Mouse (Mus musculus): ENCODE data around the gene Adcy9. TPM values are rescaled to one million over a fixed set of nuclear protein-coding genes. Genes with fewer than 3 reads are reported as not detected.

The Adcy9 gene
- total and polyA plus RNA-seq, 3 experiments = 1.1 to 3.1 (median 1.2) TPM

DNA sequence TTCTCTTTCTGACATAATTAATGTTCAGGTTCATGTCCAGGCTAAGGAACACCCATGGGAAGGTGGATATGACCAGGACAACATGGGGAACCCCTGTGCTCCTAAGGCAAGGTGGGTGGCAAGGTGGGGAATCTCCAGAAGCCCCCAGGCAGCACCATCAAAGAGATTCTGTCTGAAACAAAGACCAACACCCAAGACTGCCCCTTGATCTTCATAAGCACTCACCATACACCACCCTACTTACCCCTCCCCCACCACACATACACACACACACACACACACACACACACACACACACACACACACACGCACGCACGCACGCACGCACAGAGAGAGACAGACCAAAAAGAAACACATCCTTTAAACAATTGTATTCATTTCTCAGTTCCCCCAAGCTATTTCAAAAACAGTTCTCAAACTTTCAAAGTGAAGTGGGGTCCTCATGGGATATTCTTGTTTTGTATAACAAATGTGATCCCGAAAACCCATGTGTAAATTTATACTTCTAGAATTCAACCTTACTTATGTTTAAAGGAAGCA lies 14.2 kb downstream of the Adcy9 start (continued):
- TF ChIP-seq ZNF384 (IDR thresholded peaks at IDR 0.05; ENCODE audit: low read depth, low read length) (no peak), USF1 (IDR thresholded peaks at IDR 0.05; ENCODE audit: low read depth, low read length) (no peak), BHLHE40 (IDR thresholded peaks at IDR 0.05; ENCODE audit: low read depth, low read length) (peak; percentile 65; the same call in 1 of the 2 replicates), RAD21 (IDR thresholded peaks at IDR 0.05; ENCODE audit: low read depth, low read length) (no peak), JUN (IDR thresholded peaks at IDR 0.05; ENCODE audit: insufficient read depth, low read depth, low read length) (no peak), CHD1 (IDR thresholded peaks at IDR 0.05; ENCODE audit: low read depth, low read length) (no peak), IRF4 (IDR thresholded peaks at IDR 0.05; ENCODE audit: low read depth, low read length) (0 out of 2 replicates have a peak, but pooled peaks have one; percentile 52), NRF1 (IDR thresholded peaks at IDR 0.05; ENCODE audit: low read depth, low read length) (no peak), TCF12 (IDR thresholded peaks at IDR 0.05; ENCODE audit: low read depth, low read length) (no peak)

DNA sequence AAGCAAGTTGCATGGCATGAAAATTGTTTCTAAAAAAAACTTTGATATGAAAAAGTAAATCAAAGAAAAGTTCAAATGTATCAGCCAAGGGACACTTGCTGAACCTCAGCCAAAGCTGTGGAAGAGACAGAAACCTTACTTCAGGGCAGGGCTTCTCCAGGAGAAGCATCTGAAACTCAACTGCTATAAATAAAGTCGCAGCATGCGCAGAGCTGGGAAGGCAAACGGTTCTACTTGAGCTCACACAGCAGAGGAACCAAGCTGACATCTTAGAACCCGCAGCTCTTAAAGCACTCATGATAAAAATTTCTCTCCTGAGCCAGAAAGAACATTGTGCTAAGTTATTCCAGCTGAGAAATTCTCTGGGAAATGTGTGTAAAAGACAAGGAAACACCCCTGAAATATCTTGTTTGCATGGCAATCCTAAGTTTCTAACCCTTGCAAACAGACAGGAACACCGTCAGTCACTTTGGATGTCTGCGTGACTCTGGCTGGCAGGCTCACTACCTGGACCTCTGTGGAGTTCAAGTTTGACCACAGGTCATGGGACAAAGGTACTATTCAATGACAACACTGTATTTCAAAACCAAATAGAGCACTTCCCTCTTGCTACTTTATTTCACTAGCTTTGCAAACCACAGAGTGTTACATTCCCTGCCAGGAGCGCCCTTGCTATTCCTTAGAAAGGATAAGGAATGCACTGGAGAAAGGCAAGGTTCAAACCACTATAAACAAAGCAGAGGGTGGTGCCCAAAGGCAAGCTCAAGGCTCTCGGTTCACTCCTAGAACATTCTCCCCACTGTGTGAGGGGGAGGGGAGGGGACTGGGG lies 15.2 kb downstream of the Adcy9 start:
- dilution Hi-C loops (cut with MboI; ENCODE audit: extremely low pct_ligation_motif_present, extremely low pct_unique_long_range_greater_than_20kb, low sequenced_read_pairs) (no loop called here), in situ Hi-C loops (cut with MboI; ENCODE audit: low pct_ligation_motif_present, low pct_unique_long_range_greater_than_20kb, low sequenced_read_pairs) (no loop called here)
- Histone ChIP-seq H3K4me3 (replicated peaks in 1 of 3; ENCODE audit: low read depth in 2 of 3, low read length in 2 of 3, poor library complexity in 1 of 3) (no peak overlapping the region), H3K4me1 (ENCODE audit: control insufficient read depth in 1 of 2, insufficient read depth in 2 of 2) (peaks cover 13 to 57% of the 10 kb centered on the region in 2 experiments), H3K9me3 (replicated peaks; ENCODE audit: low read length) (no peaks in the 10 kb centered on the region), H3K27me3 (replicated peaks) (no peaks in the 10 kb centered on the region), H3K36me3 (replicated peaks in 1 of 2; ENCODE audit: control insufficient read depth in 1 of 2, insufficient read depth in 1 of 2, low read length in 1 of 2) (no peaks in the 10 kb centered on the region), H3K27ac (ENCODE audit: insufficient read depth, low read depth) (no peak overlapping the region), H3K4me2 (ENCODE audit: insufficient read depth, low read depth, poor library complexity, severe bottlenecking) (peak overlapping the region; percentile 60), H3K9ac (ENCODE audit: insufficient read depth, low read depth) (no peak overlapping the region), H3K79me2 (replicated peaks; ENCODE audit: control insufficient read depth, extremely low read depth, insufficient read depth, poor library complexity, severe bottlenecking) (no peaks in the 10 kb centered on the region)
- peak; percentile 67 for DNase-seq (ENCODE audit: extremely low read depth)
- TF ChIP-seq ZKSCAN1 (IDR thresholded peaks at IDR 0.05; ENCODE audit: borderline replicate concordance, low read depth, low read length) (no peak), POLR2AphosphoS2 (IDR thresholded peaks at IDR 0.05; ENCODE audit: low read depth, low read length) (no peak), MEF2A (IDR thresholded peaks at IDR 0.05; ENCODE audit: borderline replicate concordance, low read depth, low read length) (peak; percentile 83), RCOR1 (conservative IDR thresholded peaks at IDR 0.05; ENCODE audit: low read depth, low read length) (no peak), E2F4 (IDR thresholded peaks at IDR 0.05; ENCODE audit: insufficient replicate concordance, low read depth, low read length) (no peak), CTCF (conservative IDR thresholded peaks at IDR 0.05 in 1 of 2, IDR thresholded peaks at IDR 0.05 in 1 of 2; ENCODE audit: low read depth in 2 of 2, low read length in 2 of 2) (no peak), SIN3A (IDR thresholded peaks at IDR 0.05; ENCODE audit: low read length) (no peak), NELFE (IDR thresholded peaks at IDR 0.05; ENCODE audit: low read depth, low read length) (no peak), ZC3H11A (IDR thresholded peaks at IDR 0.05; ENCODE audit: low read depth, low read length) (no peak), MYC (IDR thresholded peaks at IDR 0.05; ENCODE audit: low read depth, low read length) (no peak), IRF4 (IDR thresholded peaks at IDR 0.05; ENCODE audit: low read depth, low read length) (no peak), ZNF384 (IDR thresholded peaks at IDR 0.05; ENCODE audit: low read depth, low read length) (no peak), NRF1 (IDR thresholded peaks at IDR 0.05; ENCODE audit: low read depth, low read length) (peak; percentile 69), ZMIZ1 (IDR thresholded peaks at IDR 0.05; ENCODE audit: low read depth, low read length) (no peak), GABPA (IDR thresholded peaks at IDR 0.05; ENCODE audit: insufficient replicate concordance, low read depth, low read length) (no peak), TBP (conservative IDR thresholded peaks at IDR 0.05; ENCODE audit: low read depth, low read length) (no peak), ELF1 (IDR thresholded peaks at IDR 0.05; ENCODE audit: low read depth, low read length) (no peak), KAT2A (IDR thresholded peaks at IDR 0.05; ENCODE audit: insufficient replicate concordance, low read length) (no peak), CHD1 (IDR thresholded peaks at IDR 0.05; ENCODE audit: low read depth, low read length) (no peak), EP300 (IDR thresholded peaks at IDR 0.05; ENCODE audit: low read length) (peak; percentile 52), UBTF (IDR thresholded peaks at IDR 0.05; ENCODE audit: low read depth, low read length) (no peak), ETS1 (conservative IDR thresholded peaks at IDR 0.05; ENCODE audit: low read depth, low read length) (no peak), PAX5 (IDR thresholded peaks at IDR 0.05; ENCODE audit: low read length) (no peak)
